Mouse (Mus musculus): ENCODE data around the gene Pcdh15.

Pcdh15 gene

DNA sequence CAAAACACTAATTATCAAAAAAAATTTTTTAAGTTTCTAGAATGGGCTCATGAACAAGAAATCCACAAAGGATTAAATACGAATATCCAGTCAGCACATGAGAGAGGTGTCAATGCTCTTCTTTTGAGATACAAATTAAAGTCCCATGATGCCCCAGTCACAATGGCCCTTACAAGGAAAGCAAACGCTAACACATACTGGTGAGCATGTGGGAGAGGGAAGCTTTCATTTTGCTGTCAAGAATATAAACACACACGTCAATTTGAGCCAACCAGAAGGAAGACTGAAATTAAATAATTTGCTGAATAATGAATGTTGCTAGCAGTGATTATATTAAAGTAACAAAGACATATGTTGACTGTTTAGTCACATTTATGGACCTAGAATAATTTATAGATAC, 1470.5 kb downstream of the Pcdh15 start:
- CTCF ChIA-PET: no interaction called here

DNA sequence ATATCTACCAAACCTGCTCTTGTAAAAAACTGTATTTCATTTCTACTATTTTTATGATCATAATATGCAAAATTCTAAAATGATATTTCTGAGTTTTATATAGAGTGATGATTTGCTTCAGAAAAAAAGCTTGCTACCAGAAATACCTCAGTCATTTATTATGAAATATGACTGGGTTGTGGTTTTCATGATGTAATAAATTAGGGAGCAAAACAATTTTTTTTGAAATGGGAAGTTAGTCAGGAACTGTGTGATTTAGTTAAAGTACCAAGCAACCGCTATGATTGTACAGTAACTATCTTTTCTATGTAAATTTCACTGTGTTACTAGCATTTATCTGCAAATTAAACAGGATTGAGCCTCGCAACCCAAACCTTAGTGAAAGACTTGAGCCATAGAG, 1480.8 kb downstream of the Pcdh15 start:
- CTCF ChIA-PET: no interaction called here

DNA sequence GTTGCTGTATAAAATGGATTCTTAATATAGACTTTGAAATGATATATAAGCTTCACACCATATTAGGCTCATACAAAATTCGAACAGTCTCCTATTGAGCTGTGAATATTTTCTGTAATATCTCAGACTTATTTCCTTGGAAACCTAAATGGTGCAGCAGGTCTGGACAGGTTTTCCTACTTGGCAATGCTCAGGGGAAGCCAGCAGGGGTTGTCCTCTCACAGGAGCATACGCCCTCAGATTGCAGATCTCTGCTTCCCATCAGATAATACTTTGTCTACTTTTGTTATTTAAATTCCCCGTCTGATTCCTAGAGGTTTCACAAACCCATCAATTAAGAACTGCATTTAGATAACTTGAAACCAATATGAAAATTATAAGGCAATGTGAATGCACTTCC, 1492.7 kb downstream of the Pcdh15 start:
- CTCF ChIA-PET: no interaction called here

DNA sequence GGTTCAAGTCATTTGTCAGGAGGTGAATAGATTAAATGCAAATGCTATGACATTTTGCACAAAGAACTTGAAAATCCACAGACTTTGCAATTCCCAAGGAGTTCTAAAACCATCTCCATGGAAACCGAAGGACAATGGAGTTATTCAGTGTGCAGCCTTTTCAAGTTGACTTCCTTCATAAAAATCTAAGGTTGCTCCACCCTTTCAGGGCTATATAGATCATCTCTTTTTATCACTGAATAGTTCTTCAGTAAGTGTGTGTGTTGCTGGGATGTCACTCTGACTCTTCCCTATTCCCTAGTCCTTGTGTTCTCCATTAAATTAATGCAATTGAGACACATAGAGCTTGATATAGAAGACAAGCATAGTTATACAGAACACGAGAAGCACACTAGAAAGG, 1508.5 kb downstream of the Pcdh15 start:
- CTCF ChIA-PET: no interaction called here

DNA sequence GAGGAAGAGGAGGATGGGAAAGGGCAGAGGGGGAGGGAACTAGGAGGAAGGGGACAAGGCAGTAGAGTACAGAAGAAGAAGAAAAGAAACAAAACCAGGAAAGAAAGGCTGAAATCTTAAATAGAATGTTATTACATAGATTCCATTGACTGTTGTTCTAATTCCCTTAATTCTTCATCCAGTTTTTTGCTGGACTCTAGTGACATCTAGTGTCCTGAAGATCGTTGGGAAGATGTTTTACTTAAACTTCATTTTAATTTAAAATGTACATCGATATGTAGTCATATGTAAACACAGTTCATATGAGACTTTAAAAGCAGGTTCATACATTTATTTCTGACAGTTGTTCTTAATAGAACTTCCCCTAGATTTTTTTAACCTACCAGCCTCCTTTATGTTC, 1522.7 kb downstream of the Pcdh15 start:
- CTCF ChIA-PET: no interaction called here

DNA sequence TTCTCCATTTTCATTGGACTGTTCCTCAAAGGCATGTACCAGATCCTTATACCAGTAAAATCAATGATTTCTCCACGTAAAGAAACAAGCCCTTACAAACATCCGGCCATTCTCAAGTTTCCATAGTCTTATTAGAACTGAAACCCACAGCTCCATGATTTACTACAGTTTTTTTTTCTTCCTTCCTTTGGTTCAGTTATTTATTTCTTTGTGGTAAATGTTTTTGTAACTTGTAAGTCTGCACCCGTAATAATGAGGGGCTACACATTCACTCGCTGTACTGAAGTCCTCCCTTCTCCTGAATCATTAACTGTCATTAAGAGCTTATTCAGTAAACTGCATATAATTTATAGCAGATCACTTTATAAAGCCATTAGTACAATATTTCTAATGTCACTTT, 1526.6 kb downstream of the Pcdh15 start:
- CTCF ChIA-PET: no interaction called here

DNA sequence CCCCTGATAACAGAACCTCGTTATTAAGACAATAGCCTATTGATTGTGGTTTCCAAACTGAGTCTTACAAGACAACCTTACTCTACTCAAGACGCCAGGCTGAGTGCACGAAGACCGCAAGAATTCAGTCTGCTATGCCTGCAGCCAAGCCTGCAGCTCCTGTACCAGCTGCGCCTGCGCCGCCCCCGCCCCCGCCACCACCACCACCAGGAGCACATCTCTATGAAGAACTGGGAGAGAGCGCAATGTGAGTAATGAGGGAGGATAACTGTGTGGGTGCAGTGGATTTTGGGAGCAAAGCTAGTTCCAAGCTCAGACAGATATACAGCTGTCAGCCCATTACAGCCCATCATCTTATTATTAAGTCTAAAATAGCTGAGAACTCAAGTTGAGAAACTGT, 1527.5 kb downstream of the Pcdh15 start:
- CTCF ChIA-PET: no interaction called here

DNA sequence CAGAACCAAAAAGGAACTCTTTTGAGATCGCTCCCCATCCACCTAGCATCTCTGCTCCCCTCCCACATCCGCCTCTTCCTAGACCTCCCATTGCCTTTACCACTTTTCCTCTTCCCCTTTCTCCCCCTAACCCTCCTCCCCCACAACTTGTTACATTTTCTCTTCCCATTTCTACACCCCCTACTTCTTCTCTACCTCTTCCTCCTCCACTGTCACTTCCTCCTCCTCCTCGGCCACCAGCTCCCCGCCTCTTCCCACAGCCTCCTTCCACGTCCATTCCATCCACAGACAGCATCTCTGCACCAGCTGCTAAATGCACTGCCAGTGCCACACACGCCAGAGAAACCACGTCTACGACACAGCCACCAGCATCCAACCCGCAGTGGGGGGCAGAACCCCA, 1532.2 kb downstream of the Pcdh15 start:
- CTCF ChIA-PET: no interaction called here

DNA sequence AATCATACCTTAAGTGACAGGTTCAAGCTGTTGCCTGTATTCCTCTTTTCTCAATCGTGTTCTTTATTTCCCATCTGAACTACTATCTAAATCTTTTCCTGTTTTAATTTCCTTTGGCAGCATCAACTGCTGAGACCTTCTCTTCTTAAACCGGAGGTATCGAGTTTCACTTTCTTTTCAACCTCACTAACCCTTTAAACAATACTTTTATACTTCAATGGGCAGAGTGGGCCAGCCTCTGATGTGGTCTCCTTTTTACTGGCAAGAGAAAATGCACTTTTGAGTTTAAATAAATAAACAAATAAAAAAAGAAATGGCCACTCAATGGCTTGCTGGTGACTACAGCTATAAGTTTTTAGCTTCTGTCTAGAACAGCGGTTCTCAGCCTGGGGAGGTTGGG, 1537.9 kb downstream of the Pcdh15 start:
- CTCF ChIA-PET: no interaction called here

DNA sequence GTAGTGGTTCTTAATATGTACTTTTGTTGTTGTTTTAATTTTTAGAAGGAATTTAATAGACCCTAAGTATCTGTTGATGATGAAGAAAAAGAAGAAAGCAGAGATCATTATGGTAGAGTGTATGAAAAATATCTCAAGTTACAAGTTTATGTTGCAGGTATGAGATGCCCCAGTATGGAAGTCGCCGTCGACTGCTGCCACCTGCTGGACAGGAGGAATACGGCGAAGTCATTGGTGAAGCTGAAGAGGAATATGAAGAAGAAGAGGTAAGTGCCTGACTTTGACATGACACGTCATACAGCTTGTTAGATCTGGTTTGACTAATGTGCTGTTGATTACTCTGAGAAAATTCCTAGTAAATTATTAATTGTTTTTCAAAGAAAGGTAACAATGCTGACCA, 1543.0 kb downstream of the Pcdh15 start:
- CTCF ChIA-PET: no interaction called here

DNA sequence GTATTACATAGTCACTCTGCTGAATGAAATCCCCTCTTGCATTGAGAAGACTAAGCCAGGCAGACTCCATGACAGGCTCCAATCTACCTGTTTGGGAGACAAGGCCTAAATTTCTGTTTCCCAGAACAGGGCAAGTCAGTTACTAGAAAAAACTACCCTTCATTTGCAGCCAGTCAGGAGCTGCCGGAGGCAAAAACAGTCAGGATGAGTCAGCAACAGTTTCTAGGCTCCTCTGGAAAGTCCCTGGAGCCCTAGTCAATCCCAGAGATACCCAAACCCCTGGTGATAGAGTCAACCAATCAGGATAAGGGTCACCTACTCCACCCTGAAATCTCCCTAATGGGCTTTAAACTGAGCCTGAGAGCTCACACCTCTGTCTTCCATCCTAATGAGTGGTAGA, 1564.0 kb downstream of the Pcdh15 start:
- CTCF ChIA-PET: no interaction called here

DNA sequence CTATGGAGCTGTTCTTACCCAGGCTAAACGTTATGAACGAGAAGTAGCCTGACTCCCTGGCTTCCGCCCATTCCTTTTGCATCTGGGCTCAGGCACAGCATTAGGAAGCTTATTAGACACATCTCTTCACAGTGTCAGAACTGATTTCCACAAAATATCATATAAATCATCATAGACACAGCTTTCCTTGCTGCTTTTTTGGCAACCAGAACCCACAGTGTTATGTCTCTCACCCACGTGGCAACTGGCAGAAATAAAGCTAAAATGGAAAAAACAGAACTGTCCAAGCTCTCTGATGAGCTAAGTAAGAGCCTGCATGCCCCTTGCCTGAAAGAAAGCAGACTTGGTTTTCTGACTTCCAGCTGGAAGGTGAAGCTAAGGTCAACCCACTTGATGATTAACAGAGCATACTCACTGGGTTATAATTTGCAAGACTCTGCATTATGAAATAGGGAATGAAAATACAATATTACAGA, 1580.9 kb downstream of the Pcdh15 start:
- CTCF ChIA-PET: no interaction called here

DNA sequence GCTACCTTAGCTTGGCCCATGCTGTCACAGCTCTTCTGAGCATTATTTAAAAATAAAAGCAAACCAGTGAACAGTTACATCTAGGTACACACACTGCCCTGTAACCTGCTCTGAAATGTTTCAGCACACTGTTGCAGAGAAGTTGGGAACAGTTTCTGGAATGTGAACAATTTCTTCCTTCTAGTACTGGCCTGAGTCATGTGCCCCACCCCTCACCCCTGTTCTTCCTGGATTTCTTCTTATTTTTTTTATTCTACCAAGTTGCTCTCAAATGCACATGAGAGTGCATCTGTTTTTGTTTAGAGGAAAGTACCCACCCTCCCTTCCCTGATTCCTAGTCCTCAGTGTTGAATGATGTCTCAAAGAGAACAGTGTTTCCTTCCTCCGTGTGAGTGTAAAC, 1581.4 kb downstream of the Pcdh15 start:
- CTCF ChIA-PET: interaction anchor here (0.8 kb wide), 1 partner anchor 13 kb away, joined by 4 read pairs; no protein-coding TSS in a partner anchor
